Mouse (Mus musculus): Measurements from ENCODE around the gene Gck. TPM values are rescaled to one million over a fixed set of nuclear protein-coding genes. Genes with fewer than 3 reads are reported as not detected.

Gene Gck
- total and polyA plus RNA-seq, 2 experiments from 2014 or later = 7.7 to 13.2 TPM

DNA sequence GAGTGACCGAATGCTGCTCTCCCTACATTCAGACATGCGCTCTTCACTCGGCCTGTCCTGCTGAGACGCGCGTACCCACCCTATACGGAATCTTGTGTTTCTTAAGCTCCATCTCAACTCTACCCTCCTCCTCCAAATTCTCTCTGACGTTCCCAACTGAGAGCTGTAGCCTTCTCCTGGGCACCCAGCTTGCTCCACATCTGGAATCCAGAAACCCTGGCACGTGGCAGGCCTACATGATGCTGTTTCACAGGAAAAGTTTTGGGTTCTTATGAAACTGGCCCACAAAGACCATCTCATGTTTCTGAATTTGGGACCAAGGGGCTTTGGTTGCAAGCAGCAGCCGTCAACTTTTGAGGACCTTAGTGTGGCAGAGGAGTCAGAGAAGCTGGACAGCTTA is 50.6 kb downstream of the Gck start:
- H3K27ac ChIP-seq (ENCODE audit: low read depth, low read length) = no peak overlapping the region
- TF ChIP-seq CTCF (IDR thresholded peaks at IDR 0.05) = no peak
- H3K4me2 ChIP-seq (ENCODE audit: low read depth, low read length, poor library complexity, severe bottlenecking) = no peak overlapping the region
- no peak overlapping the region for H3K9ac ChIP-seq (replicated peaks; ENCODE audit: low read length, poor library complexity, severe bottlenecking)
- H3K36me3 ChIP-seq (ENCODE audit: insufficient read depth, low read length) = no peaks in the 10 kb centered on the region
- no peak overlapping the region for H3K4me3 ChIP-seq (ENCODE audit: low read depth, low read length)
- DNase-seq (ENCODE audit: low spot score) (no peak), ATAC-seq (ENCODE audit: low FRiP score) (no peak)
- H3K9me3 ChIP-seq (ENCODE audit: low read length) = no peaks in the 10 kb centered on the region
- 93% methylated on average over 10 of the region's 10 CpGs for whole genome bisulfite sequencing
- peaks cover 6% of the 10 kb centered on the region; the same call in 1 of the 2 replicates for H3K27me3 ChIP-seq (ENCODE audit: insufficient read depth, low read length)
- H3K4me1 ChIP-seq (ENCODE audit: insufficient read depth, low read length) = peaks cover 16% of the 10 kb centered on the region

DNA sequence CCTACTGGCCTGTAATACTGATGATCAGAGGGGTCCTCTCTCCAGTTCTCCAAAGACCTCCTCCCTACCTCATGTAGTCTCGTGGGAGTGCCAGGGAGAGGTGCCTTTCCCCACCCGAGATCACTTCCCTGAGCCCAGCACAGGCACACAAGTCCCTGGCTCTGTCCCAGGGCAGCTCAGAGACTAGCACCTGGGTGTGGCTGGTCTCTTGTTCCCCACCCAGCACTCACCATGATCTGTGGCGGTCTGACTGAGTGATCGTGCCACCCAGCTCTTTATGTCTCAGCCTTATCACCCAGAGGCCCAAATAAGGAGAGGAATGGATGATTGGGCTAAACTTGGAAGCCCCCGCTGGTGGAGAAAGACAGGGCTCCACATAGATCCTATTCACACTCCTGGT is 51.4 kb downstream of the Gck start, which contains the start of gene Myl7:
TSS of gene Myl7 (minus strand) at position 252 of the 400 bp plus-strand sequence.
- Histone ChIP-seq H3K4me3 (ENCODE audit: low read depth, low read length) (no peak within 1 kb of the TSS), H3K9me3 (ENCODE audit: low read length) (no peaks in the 10 kb centered on the region), H3K36me3 (ENCODE audit: insufficient read depth, low read length) (no peaks in the 10 kb centered on the region), H3K27me3 (ENCODE audit: insufficient read depth, low read length) (peaks cover 6% of the 10 kb centered on the region; the same call in 1 of the 2 replicates), H3K27ac (ENCODE audit: low read depth, low read length) (no peak within 1 kb of the TSS), H3K4me1 (ENCODE audit: insufficient read depth, low read length) (peaks cover 16% of the 10 kb centered on the region), H3K4me2 (ENCODE audit: low read depth, low read length, poor library complexity, severe bottlenecking) (no peak within 1 kb of the TSS), H3K9ac (replicated peaks; ENCODE audit: low read length, poor library complexity, severe bottlenecking) (no peak within 1 kb of the TSS)
- ATAC-seq (ENCODE audit: low FRiP score) = no peak
- WGBS = 76% methylated on average over 5 of the region's 5 CpGs
- DNase-seq (ENCODE audit: low spot score) = no peak
- TF ChIP-seq CTCF (IDR thresholded peaks at IDR 0.05) = no peak

DNA sequence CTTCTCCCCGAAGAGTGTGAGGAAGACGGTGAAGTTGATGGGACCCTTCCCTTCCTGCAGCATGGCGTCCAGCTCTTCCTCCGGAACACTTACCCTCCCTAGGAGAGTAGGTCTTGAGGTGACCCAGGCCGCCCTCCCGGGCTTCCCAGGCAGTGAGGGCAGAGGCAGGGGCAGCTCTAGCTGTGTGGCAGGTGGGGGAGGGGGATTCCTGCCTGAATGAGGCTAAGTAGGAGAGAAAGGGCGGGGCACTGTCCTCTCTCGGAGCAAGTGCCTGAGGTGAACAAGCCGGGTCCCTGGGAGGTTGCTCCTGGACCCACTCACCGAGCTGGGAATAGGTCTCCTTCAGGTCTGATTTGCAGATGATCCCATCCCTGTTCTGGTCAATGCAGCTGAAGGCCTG is 52.0 kb downstream of the Gck start:
- no peak for ATAC-seq (ENCODE audit: low FRiP score)

DNA sequence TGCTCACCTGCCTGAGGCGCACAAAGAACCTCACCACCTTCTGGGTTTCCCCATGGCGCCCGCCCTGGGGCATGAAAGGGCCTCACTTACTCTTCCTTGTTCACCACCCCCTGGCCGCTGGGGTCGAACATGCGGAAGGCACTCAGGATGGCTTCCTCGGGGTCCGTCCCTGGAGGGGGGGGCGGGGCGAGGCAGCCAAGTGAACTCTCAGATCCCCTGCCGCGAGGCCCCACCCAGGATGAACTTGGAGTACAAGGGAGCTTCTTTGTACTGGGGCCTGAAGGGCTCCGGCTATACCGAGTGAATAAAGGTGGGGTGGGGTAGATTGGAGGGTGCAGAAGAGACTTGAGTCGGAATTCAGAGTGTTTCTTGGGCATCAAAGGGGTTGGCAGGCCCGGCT is 52.7 kb downstream of the Gck start:
- Histone ChIP-seq H3K36me3 (ENCODE audit: insufficient read depth, low read length) (no peaks in the 10 kb centered on the region), H3K9me3 (ENCODE audit: low read length) (no peaks in the 10 kb centered on the region), H3K4me2 (ENCODE audit: low read depth, low read length, poor library complexity, severe bottlenecking) (no peak overlapping the region), H3K4me3 (ENCODE audit: low read depth, low read length) (no peak overlapping the region), H3K27me3 (ENCODE audit: insufficient read depth, low read length) (peaks cover 6% of the 10 kb centered on the region; the same call in 1 of the 2 replicates), H3K9ac (replicated peaks; ENCODE audit: low read length, poor library complexity, severe bottlenecking) (no peak overlapping the region), H3K27ac (ENCODE audit: low read depth, low read length) (no peak overlapping the region), H3K4me1 (ENCODE audit: insufficient read depth, low read length) (peaks cover 14% of the 10 kb centered on the region)
- ATAC-seq (ENCODE audit: low FRiP score) (no peak), DNase-seq (ENCODE audit: low spot score) (no peak)
- 16% methylated on average over 16 of the region's 16 CpGs for WGBS
- no peak for TF ChIP-seq CTCF (IDR thresholded peaks at IDR 0.05)

More for the DNA sequence above, 52.0 kb downstream of the Gck start:
- TF ChIP-seq CTCF (IDR thresholded peaks at IDR 0.05) = no peak
- H3K9me3 ChIP-seq (ENCODE audit: low read length) = no peaks in the 10 kb centered on the region
- H3K36me3 ChIP-seq (ENCODE audit: insufficient read depth, low read length) = no peaks in the 10 kb centered on the region
- H3K9ac ChIP-seq (replicated peaks; ENCODE audit: low read length, poor library complexity, severe bottlenecking) = no peak overlapping the region
- H3K27ac ChIP-seq (ENCODE audit: low read depth, low read length) = no peak overlapping the region
- H3K4me1 ChIP-seq (ENCODE audit: insufficient read depth, low read length) = peaks cover 16% of the 10 kb centered on the region
- no peak overlapping the region for H3K4me2 ChIP-seq (ENCODE audit: low read depth, low read length, poor library complexity, severe bottlenecking)
- no peak overlapping the region for H3K4me3 ChIP-seq (ENCODE audit: low read depth, low read length)
- WGBS = 18% methylated on average over 10 of the region's 10 CpGs
- no peak for DNase-seq (ENCODE audit: low spot score)
- peaks cover 6% of the 10 kb centered on the region; the same call in 1 of the 2 replicates for H3K27me3 ChIP-seq (ENCODE audit: insufficient read depth, low read length)

DNA sequence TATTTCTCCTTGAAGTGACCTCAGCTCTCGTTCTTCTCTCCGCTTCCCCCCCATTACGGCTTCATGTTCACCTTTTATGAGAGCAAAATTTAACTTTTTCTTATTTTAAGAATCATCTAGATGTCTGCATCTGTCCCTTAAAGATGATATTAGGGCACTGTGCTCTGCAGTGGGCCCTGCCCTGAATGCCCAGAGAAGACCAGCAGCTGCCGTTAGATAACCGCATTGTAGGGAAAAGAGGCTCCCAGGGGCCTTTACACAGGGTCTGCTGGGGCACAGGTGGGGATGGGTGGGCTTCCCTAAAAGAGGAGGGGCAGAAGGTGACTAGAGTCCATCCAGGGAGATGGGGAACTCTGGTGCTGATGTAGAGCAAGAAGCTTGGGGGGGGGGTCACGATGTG is 56.1 kb downstream of the Gck start:
- no peak overlapping the region for H3K4me2 ChIP-seq (ENCODE audit: low read depth, low read length, poor library complexity, severe bottlenecking)
- 77% methylated on average over 6 of the region's 6 CpGs for WGBS
- H3K9me3 ChIP-seq (ENCODE audit: low read length) = no peaks in the 10 kb centered on the region
- 0 out of 2 replicates have a peak, but pooled peaks cover 2% of the 10 kb centered on the region for H3K4me1 ChIP-seq (ENCODE audit: insufficient read depth, low read length)
- ATAC-seq (ENCODE audit: low FRiP score) (no peak), DNase-seq (ENCODE audit: low spot score) (no peak)
- H3K27ac ChIP-seq (ENCODE audit: low read depth, low read length) = no peak overlapping the region
- no peak for TF ChIP-seq CTCF (IDR thresholded peaks at IDR 0.05)
- H3K36me3 ChIP-seq (ENCODE audit: insufficient read depth, low read length) = no peaks in the 10 kb centered on the region
- H3K27me3 ChIP-seq (ENCODE audit: insufficient read depth, low read length) = peaks cover 6% of the 10 kb centered on the region; the same call in 1 of the 2 replicates
- H3K4me3 ChIP-seq (ENCODE audit: low read depth, low read length) = no peak overlapping the region
- H3K9ac ChIP-seq (replicated peaks; ENCODE audit: low read length, poor library complexity, severe bottlenecking) = no peak overlapping the region

DNA sequence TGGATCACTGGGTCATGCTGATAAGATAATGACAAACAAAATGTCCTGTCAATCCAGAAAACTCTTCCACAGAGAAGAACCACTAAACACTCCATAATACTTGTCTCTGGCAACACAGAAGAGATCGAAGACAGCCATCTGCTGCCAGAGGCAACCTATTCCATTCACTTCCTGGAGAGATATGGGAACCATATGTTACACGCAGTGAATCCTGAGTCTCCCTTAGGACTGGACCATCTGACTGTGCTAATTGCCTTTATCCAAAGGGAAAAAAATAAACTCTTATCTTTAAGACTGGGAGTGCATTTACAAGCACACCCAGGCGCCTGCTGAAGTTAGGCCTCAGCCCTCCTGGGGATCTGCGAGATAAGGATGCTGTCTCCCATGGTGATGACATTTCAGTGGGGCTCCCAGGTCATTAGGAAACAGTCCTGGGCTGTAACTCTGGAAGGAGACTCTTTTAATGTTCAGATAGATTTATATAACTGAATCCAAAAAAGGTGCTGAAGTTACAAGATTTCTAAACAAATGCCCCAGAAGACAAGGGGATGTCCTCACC is 57.0 kb downstream of the Gck start:
- Histone ChIP-seq H3K4me1 (ENCODE audit: insufficient read depth, low read length) (0 out of 2 replicates have a peak, but pooled peaks cover 2% of the 10 kb centered on the region), H3K9me3 (ENCODE audit: low read length) (no peaks in the 10 kb centered on the region), H3K27ac (ENCODE audit: low read depth, low read length) (no peak overlapping the region), H3K36me3 (ENCODE audit: insufficient read depth, low read length) (no peaks in the 10 kb centered on the region), H3K27me3 (ENCODE audit: insufficient read depth, low read length) (peaks cover 6% of the 10 kb centered on the region; the same call in 1 of the 2 replicates), H3K4me2 (ENCODE audit: low read depth, low read length, poor library complexity, severe bottlenecking) (no peak overlapping the region), H3K4me3 (ENCODE audit: low read depth, low read length) (no peak overlapping the region), H3K9ac (replicated peaks; ENCODE audit: low read length, poor library complexity, severe bottlenecking) (0 out of 2 replicates have a peak overlapping the region, but pooled peaks have one; percentile 13)
- DNase-seq (ENCODE audit: low spot score) (peak; percentile 23), ATAC-seq (ENCODE audit: low FRiP score) (no peak)
- WGBS = 55% methylated on average over 4 of the region's 4 CpGs
- no peak for TF ChIP-seq CTCF (IDR thresholded peaks at IDR 0.05)

Data from midbrain, postnatal 0 days (tissue).